Mouse (Mus musculus): ENCODE data around the gene Mlf1.

GRCm38 (mm10) chr3:67344599-67344998, 29.3 kb upstream of the Mlf1 start:
- TF ChIP-seq CTCF (IDR thresholded peaks at IDR 0.05; ENCODE audit: low read depth) (peak; percentile 70), EP300 (IDR thresholded peaks at IDR 0.05; ENCODE audit: low read depth) (no peak)

Measured in liver, embryonic 14.5 days (tissue).